Mouse (Mus musculus) embryonic fibroblast, embryonic 13.5 days (primary cell): ENCODE results near the gene Pcbp3.

Experiments
- CTCF ChIP-seq: IDR thresholded peaks from 2 replicates; pipeline ENCODE4 v1.5.1; 2011; ENCODE audit warnings: mild to moderate bottlenecking, control low read depth, low read length, moderate library complexity, borderline replicate concordance; ENCODE audit not compliant: insufficient read depth
- POLR2A ChIP-seq: IDR thresholded peaks from 2 replicates; pipeline ENCODE4 v1.6.1; 2011; ENCODE audit warnings: low read depth, mild to moderate bottlenecking, control low read depth, low read length, moderate library complexity

GRCm38 (mm10) chr10:76898428-76898827 lies 63.3 kb downstream of the Pcbp3 start:
- no peak for TF ChIP-seq CTCF
- TF ChIP-seq POLR2A: no peak
